ENCODE assay signal across 24 mouse cellular contexts in the genomic region with DNA sequence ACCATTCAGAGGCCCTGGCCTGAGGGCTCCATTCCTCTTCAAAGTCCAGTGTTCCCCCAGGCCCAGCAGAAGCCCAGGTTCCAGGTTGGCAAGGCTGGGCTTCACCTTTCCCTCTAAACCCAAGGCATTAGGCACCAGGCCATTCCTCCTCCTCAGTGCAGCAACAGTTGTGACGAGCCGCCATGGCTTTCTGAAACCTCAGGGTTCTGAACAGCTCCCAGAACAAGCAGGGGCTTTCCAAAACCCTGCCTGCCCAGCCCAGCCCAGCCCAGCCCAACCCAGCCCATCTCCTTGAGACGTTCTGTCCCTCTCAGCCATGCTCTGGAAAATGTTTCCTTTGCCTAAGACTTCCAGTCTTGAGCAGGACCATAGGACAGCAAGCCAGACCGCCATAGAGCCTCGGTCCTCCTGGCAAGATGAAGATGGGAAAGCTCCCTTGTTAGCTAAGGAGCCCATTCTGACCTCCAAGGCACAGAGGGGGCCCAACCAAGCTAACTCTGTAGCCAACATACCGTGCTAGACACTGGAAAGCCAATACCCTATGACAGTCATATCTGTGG.
A peak's percentile ranks its signal among the peaks of the same experiment; 100 is the strongest.
DNase-seq lines count a peak whose midpoint lies in the region; ATAC-seq and TF ChIP-seq lines count a peak whose summit lies in the region.
"Had no signal": no experiment of that assay in that cellular context is flagged by ENCODE, and none has a peak within 500 bp of the region (broad histone marks: within the 10 kb centered on the region; RNA-seq: fewer than 3 reads in every experiment).

No protein-coding gene starts in this region.

- TF ChIP-seq EP300 in heart, postnatal 0 days (IDR thresholded peaks at IDR 0.05; ENCODE audit: low read depth), result no peak

- no peaks in the 10 kb centered on the region for H3K36me3 ChIP-seq in forebrain, embryonic 11.5 days (ENCODE audit: control insufficient read depth, insufficient read depth, low read length)
- H3K36me3 ChIP-seq in forebrain, postnatal 0 days (ENCODE audit: insufficient read depth), result no peaks in the 10 kb centered on the region
- H3K36me3 ChIP-seq in heart, postnatal 0 days (replicated peaks; ENCODE audit: control insufficient read depth, insufficient read depth, low read length), result no peaks in the 10 kb centered on the region
- no peaks in the 10 kb centered on the region for H3K36me3 ChIP-seq in midbrain, embryonic 11.5 days (ENCODE audit: control insufficient read depth, insufficient read depth, low read length)
- no peaks in the 10 kb centered on the region for H3K36me3 ChIP-seq in midbrain, embryonic 14.5 days (ENCODE audit: control insufficient read depth, insufficient read depth, low read length)
- H3K36me3 ChIP-seq in embryonic facial prominence, embryonic 10.5 days (replicated peaks), result no peaks in the 10 kb centered on the region
- H3K36me3 ChIP-seq: embryonic facial prominence, embryonic 15.5 days; G1E; hindbrain, embryonic 15.5 days; kidney, embryonic 15.5 days; limb, embryonic 15.5 days; liver, embryonic 15.5 days; neural tube, embryonic 12.5 days; stomach, embryonic 15.5 days had no signal

- no peaks in the 10 kb centered on the region for H3K27me3 ChIP-seq in forebrain, embryonic 11.5 days (ENCODE audit: control insufficient read depth, insufficient read depth, low read length)
- H3K27me3 ChIP-seq in forebrain, postnatal 0 days (ENCODE audit: insufficient read depth, low read length), result no peaks in the 10 kb centered on the region
- no peaks in the 10 kb centered on the region; the same call in 1 of the 2 replicates for H3K27me3 ChIP-seq in heart, postnatal 0 days (ENCODE audit: control insufficient read depth, insufficient read depth, low read length)
- H3K27me3 ChIP-seq in midbrain, embryonic 11.5 days (ENCODE audit: control insufficient read depth, insufficient read depth, low read length), result no peaks in the 10 kb centered on the region
- no peaks in the 10 kb centered on the region for H3K27me3 ChIP-seq in midbrain, embryonic 14.5 days (ENCODE audit: control insufficient read depth, insufficient read depth, low read length)
- peaks cover 28% of the 10 kb centered on the region for H3K27me3 ChIP-seq in embryonic facial prominence, embryonic 10.5 days (replicated peaks; ENCODE audit: low read depth, poor library complexity, severe bottlenecking)
- H3K27me3 ChIP-seq: embryonic facial prominence, embryonic 15.5 days; hindbrain, embryonic 15.5 days; kidney, embryonic 15.5 days; limb, embryonic 15.5 days; neural tube, embryonic 12.5 days; stomach, embryonic 15.5 days had no signal

- no peak overlapping the region for H3K9ac ChIP-seq in forebrain, embryonic 11.5 days (ENCODE audit: low read length)
- H3K9ac ChIP-seq in forebrain, postnatal 0 days, result no peak overlapping the region
- H3K9ac ChIP-seq in heart, postnatal 0 days (replicated peaks; ENCODE audit: low read depth, low read length), result no peak overlapping the region
- H3K9ac ChIP-seq in midbrain, embryonic 11.5 days (ENCODE audit: low read length), result no peak overlapping the region
- H3K9ac ChIP-seq in midbrain, embryonic 14.5 days (replicated peaks; ENCODE audit: low read length), result no peak overlapping the region
- H3K9ac ChIP-seq: embryonic facial prominence, embryonic 15.5 days; hindbrain, embryonic 15.5 days; kidney, embryonic 15.5 days; limb, embryonic 15.5 days; liver, embryonic 15.5 days; neural tube, embryonic 12.5 days; stomach, embryonic 15.5 days had no signal

- H3K4me2 ChIP-seq in forebrain, embryonic 11.5 days (ENCODE audit: low read depth, low read length, severe bottlenecking), result no peak overlapping the region
- no peak overlapping the region for H3K4me2 ChIP-seq in forebrain, postnatal 0 days (ENCODE audit: low read depth)
- H3K4me2 ChIP-seq in heart, postnatal 0 days (ENCODE audit: low read depth, low read length), result no peak overlapping the region
- no peak overlapping the region for H3K4me2 ChIP-seq in midbrain, embryonic 11.5 days
- H3K4me2 ChIP-seq in midbrain, embryonic 14.5 days (ENCODE audit: low read length), result no peak overlapping the region
- H3K4me2 ChIP-seq: embryonic facial prominence, embryonic 15.5 days; kidney, embryonic 15.5 days; limb, embryonic 15.5 days; liver, embryonic 15.5 days; stomach, embryonic 15.5 days had no signal

- no peak overlapping the region for H3K4me3 ChIP-seq in forebrain, embryonic 11.5 days (ENCODE audit: low read depth, low read length)
- no peak overlapping the region for H3K4me3 ChIP-seq in forebrain, postnatal 0 days (ENCODE audit: low read depth, low read length)
- no peak overlapping the region for H3K4me3 ChIP-seq in heart, postnatal 0 days (ENCODE audit: low read depth, low read length)
- H3K4me3 ChIP-seq in midbrain, embryonic 11.5 days (ENCODE audit: low read depth, low read length), result no peak overlapping the region
- H3K4me3 ChIP-seq in midbrain, embryonic 14.5 days (replicated peaks; ENCODE audit: low read depth, low read length), result no peak overlapping the region
- no peak overlapping the region for H3K4me3 ChIP-seq in embryonic facial prominence, embryonic 10.5 days
- H3K4me3 ChIP-seq: embryonic facial prominence, embryonic 15.5 days; hindbrain, embryonic 15.5 days; kidney, embryonic 15.5 days; limb, embryonic 15.5 days; liver, embryonic 15.5 days; neural tube, embryonic 12.5 days; stomach, embryonic 15.5 days had no signal

- peaks cover 25% of the 10 kb centered on the region for H3K4me1 ChIP-seq in forebrain, embryonic 11.5 days (replicated peaks; ENCODE audit: control insufficient read depth, insufficient read depth, low read length)
- peaks cover 12% of the 10 kb centered on the region for H3K4me1 ChIP-seq in forebrain, postnatal 0 days (ENCODE audit: insufficient read depth)
- H3K4me1 ChIP-seq in heart, postnatal 0 days (ENCODE audit: control insufficient read depth, insufficient read depth), result peaks cover 22% of the 10 kb centered on the region
- H3K4me1 ChIP-seq in midbrain, embryonic 11.5 days (ENCODE audit: control insufficient read depth, insufficient read depth, low read length), result peaks cover 30% of the 10 kb centered on the region
- peaks cover 18% of the 10 kb centered on the region for H3K4me1 ChIP-seq in midbrain, embryonic 14.5 days (ENCODE audit: control insufficient read depth, insufficient read depth, low read length)
- peaks cover 58% of the 10 kb centered on the region for H3K4me1 ChIP-seq in embryonic facial prominence, embryonic 10.5 days

- peak overlapping the region; percentile 96; the same call in 1 of the 2 replicates for H3K27ac ChIP-seq in forebrain, embryonic 11.5 days (ENCODE audit: low read depth, low read length)
- no peak overlapping the region for H3K27ac ChIP-seq in forebrain, postnatal 0 days (ENCODE audit: low read depth, low read length)
- peak overlapping the region; percentile 43; the same call in 1 of the 2 replicates for H3K27ac ChIP-seq in heart, postnatal 0 days (ENCODE audit: low read depth)
- H3K27ac ChIP-seq in midbrain, embryonic 11.5 days (ENCODE audit: low read depth, low read length), result peak overlapping the region; percentile 94
- H3K27ac ChIP-seq in midbrain, embryonic 14.5 days (replicated peaks; ENCODE audit: low read depth, low read length), result no peak overlapping the region
- peak overlapping the region; percentile 95 for H3K27ac ChIP-seq in embryonic facial prominence, embryonic 10.5 days (replicated peaks)
- H3K27ac ChIP-seq: embryonic facial prominence, embryonic 15.5 days; kidney, embryonic 15.5 days; limb, embryonic 15.5 days; liver, embryonic 15.5 days; neural tube, embryonic 12.5 days; stomach, embryonic 15.5 days had no signal

- TF ChIP-seq CTCF in forebrain, postnatal 0 days (IDR thresholded peaks at IDR 0.05; ENCODE audit: low read depth), result no peak
- no peak for TF ChIP-seq CTCF in heart, postnatal 0 days (IDR thresholded peaks at IDR 0.05; ENCODE audit: low read depth)

- H3K9me3 ChIP-seq in forebrain, embryonic 11.5 days (ENCODE audit: control insufficient read depth, low read length), result peaks cover 2% of the 10 kb centered on the region; the same call in 1 of the 2 replicates
- H3K9me3 ChIP-seq in forebrain, postnatal 0 days (ENCODE audit: low read length), result no peaks in the 10 kb centered on the region
- no peaks in the 10 kb centered on the region for H3K9me3 ChIP-seq in heart, postnatal 0 days (replicated peaks; ENCODE audit: control insufficient read depth, low read length)
- H3K9me3 ChIP-seq in midbrain, embryonic 11.5 days (ENCODE audit: control insufficient read depth, low read length), result no peaks in the 10 kb centered on the region
- no peaks in the 10 kb centered on the region for H3K9me3 ChIP-seq in midbrain, embryonic 14.5 days (ENCODE audit: control insufficient read depth, low read length)
- no peaks in the 10 kb centered on the region for H3K9me3 ChIP-seq in embryonic facial prominence, embryonic 10.5 days
- H3K9me3 ChIP-seq: embryonic facial prominence, embryonic 15.5 days; G1E; hindbrain, embryonic 15.5 days; kidney, embryonic 15.5 days; limb, embryonic 15.5 days; liver, embryonic 15.5 days; neural tube, embryonic 12.5 days; stomach, embryonic 15.5 days had no signal

- no peak for DNase-seq in forebrain, embryonic 11.5 days (ENCODE audit: low spot score)
- DNase-seq in forebrain, postnatal 0 days, result no peak
- DNase-seq in heart, postnatal 0 days (ENCODE audit: low spot score), result no peak
- DNase-seq in heart, adult 8-10 months (ENCODE audit: low spot score), result no peak
- DNase-seq in midbrain, embryonic 11.5 days (ENCODE audit: low spot score, missing footprints), result no peak
- no peak for DNase-seq in midbrain, embryonic 14.5 days
- no peak for DNase-seq in embryonic facial prominence, embryonic 10.5 days (ENCODE audit: low spot score)
- DNase-seq in spleen, postnatal 10 days (ENCODE audit: low spot score in 2 of 2), result no peak
- DNase-seq: cerebellum, adult 11 months; cerebellum, postnatal 14 days; embryo, embryonic 11 days; spleen, adult 18-20 months; thymus, adult 2 months had no signal

- WGBS in forebrain, embryonic 11.5 days, result 88% methylated on average over 6 of the region's 6 CpGs
- 86% methylated on average over 6 of the region's 6 CpGs for WGBS in forebrain, postnatal 0 days
- WGBS in heart, postnatal 0 days, result 82% methylated on average over 6 of the region's 6 CpGs
- WGBS in midbrain, embryonic 11.5 days, result 92% methylated on average over 6 of the region's 6 CpGs
- WGBS in midbrain, embryonic 14.5 days, result 94% methylated on average over 6 of the region's 6 CpGs
- WGBS in embryonic facial prominence, embryonic 10.5 days, result 86% methylated on average over 6 of the region's 6 CpGs

- ATAC-seq in forebrain, embryonic 11.5 days (replicated peaks; ENCODE audit: low FRiP score), result no peak
- no peak for ATAC-seq in forebrain, postnatal 0 days
- ATAC-seq in heart, postnatal 0 days (ENCODE audit: insufficient read depth, low read depth), result no peak
- no peak for ATAC-seq in midbrain, embryonic 11.5 days (ENCODE audit: low FRiP score)
- no peak for ATAC-seq in midbrain, embryonic 14.5 days (ENCODE audit: low FRiP score, low TSS enrichment)
- ATAC-seq: activated CD4-positive, CD25-positive, alpha-beta regulatory T cell, adult 4 months; CD4-positive, CD25-positive, alpha-beta regulatory T cell, adult 4 months; intestine, postnatal 0 days had no signal

Comparison
In these comparisons a context has a peak if more than half of its experiments do, and no peak if none do; other contexts are left out.
1. H3K27ac ChIP-seq: peak in forebrain, embryonic 11.5 days (single experiment), heart, postnatal 0 days (single experiment), midbrain, embryonic 11.5 days (single experiment) and embryonic facial prominence, embryonic 10.5 days (single experiment); none in forebrain, postnatal 0 days (single experiment) and midbrain, embryonic 14.5 days (single experiment).